Mouse (Mus musculus) embryo, embryonic 10 days (tissue): ENCODE data around the gene Cobl.

Source experiments
- DNase-seq: peaks from one replicate; pipeline ENCODE4 v3.0.0-alpha.2; 2015; ENCODE audit warnings: low spot score

The Cobl gene

DNA sequence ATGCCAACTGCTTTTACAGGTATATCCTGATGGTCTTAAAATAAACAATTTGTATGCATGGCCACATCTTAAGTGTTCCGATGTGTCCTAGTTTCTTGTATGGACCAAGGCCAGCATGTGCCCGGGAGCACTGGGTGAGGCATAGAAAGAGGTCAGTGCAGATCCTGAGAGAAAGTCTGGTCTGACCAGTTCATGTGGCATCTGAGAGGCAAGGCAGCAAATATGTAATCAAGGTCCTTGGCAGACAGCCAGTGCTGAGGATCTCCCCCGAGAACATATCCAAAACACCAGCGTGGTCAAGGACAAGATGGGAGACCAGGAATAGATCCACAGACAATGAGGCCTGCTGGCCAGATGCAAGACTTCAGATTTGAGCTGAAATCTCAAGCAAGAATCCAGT lies 81.8 kb downstream of the Cobl start:
- DNase-seq = no peak

DNA sequence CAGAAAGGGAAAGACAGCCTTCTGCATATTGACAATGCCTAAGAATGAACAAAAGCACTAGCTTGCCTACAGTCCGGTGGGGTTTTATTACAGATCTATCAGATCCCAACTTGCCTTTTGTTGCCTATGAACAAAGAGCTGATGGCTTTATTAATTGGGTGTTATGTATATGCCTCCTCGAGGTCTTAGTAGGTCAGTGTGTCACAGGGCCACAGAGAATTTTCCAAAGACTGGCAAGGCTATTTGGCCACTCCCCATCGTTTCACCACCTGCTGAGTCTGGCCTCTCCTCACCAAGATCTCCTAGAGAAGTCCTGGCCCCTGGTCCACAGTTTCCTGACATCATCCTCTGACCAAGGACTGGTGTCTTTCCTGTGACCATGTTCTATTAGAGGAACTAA lies 83.7 kb downstream of the Cobl start:
- DNase-seq = no peak

DNA sequence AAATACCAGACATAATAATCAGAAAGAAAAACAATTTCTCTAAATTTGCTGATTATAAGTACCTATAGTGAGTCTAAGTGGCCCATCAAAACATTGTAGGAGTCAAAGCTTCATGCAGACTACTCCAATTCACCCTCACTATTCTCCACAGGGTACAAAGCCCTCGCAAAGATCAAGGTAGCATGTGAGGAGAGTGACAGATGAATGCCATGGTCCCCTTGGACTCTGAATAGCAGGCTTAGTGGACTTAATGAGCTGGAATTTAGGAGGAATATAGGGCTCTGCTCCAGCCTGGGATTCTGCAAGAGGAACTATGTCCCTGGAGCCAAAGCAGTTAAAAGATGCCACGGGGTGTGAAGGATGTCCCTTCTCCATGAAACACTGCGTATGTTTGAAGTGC lies 88.1 kb downstream of the Cobl start:
- DNase-seq = peak; percentile 53

DNA sequence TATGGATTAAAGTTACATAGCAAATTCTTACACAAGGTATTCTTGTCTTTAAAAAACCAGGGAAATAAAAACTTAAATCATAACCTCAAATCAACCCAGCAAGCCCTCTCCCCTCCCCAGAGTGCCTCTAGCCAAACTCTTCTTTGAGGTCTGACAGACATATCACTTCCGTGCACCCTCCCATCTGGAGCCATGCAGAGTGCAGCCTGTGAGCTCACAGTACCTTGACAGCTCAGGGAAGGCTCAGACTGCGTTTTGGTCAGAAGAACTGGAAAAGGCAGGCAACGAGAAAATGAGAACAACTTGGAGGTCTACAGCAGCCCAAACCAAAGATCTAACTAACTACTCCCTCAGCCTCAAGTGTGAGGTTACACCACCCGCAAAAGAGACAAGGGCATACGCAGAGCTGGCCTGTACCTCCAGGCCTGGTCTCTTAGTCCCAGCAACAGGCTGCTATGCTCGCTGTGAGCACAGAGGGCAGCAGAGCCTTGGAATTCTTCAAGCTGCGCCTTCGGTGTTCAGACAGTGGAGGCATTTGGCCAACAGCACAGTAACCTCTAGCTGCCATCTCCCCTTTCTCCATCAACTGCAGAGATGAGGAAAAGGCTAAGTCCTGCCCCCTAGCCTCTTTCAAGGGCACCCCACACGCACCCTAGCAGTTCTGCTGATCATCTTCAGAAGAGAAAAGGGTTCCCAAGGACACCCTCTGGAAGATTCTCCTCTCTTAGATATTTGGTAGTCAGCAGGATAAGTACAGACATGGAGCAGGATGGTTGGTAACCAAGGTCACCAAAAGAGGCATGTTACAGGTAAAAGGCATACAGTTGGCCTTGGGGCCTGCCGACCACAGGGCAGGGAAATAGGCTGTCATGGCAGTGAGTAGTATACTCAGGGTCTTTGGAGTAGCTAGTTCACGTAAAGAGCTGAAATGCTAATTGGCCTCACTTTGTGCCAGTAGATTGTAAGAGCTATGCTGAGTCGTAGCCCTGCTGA lies 91.4 kb downstream of the Cobl start:
- peak; percentile 86 for DNase-seq

DNA sequence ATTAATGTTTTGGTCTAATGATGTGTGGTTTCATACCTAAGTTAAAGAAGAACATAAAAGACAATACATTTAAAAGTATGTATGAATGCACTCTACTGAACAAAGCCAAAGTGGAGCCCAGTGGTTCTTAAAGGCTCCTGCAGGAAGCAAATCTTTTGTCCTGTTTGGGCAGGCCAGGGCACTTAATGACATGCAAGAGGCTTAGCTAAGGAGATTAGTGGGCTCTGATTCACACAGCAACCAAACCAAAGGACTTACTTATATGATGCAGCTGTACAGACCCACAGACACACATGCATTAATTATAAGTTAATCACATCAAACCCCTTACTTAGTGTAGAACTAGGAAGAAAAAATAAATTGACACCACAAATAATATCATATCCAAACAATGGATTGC lies 93.8 kb downstream of the Cobl start:
- peak; percentile 33 for DNase-seq

DNA sequence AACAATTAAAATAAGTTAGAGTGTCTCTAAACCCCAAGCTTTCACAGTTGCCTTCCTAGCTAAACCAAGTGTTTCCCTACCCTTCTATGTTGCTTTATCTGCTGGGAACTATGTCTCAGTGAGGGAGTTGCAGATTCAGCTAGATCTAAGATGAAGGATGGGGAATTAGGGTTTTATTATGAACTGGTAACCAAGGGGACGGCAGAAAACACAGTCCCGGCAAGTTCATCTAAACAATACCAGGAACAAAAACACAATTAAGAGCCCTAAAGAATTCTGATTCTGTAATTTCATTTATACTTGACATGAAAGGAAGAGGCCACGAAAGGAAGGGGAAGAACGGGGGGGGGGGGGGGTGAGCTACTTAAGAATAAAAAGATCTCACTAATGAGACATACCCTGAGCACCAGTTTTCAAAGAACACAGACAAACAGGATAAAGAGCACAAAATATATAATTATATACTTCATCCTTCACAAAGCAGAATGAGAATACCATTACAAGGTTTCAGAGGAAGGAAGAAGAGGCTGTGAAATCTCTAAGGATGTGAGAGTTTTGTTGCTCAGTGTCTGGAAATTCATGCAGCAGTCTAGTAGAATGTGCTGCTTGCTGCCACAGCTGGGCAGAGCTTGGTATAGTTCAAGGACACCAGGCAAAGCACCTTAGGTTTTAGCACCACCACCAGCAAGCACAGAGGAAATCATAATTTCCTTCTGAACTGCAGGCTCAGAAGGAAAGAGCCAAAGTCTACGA lies 97.2 kb downstream of the Cobl start:
- DNase-seq = no peak

DNA sequence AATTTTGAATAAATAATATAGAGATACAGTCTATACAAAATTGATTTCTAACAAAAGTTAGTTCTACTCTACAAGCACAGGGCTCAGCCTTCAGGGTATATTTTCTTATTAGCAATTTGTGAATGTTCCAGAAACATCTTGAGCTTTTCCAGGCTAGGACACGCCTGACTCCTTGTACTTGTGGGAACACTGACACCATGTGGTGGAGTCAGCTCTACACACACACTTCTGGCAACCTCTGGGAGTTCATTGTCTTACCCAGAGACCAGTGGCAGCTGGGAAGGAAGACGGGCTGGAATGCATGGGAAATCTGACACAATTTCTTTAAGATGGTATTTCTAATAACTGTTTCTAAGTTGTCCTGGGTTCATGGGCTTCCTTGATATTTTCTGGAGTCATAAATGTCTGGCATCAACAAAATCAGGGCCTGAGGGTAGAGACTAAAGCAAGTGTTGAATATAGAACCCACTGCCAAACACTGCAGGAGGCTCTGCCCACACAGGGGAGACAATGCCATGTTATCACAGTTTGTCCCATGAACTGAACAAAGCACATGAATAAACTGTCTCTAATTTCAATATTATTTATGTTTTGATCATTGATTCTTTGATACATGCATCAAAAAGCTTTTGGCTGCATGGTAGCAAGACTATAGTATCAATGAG lies 105.3 kb downstream of the Cobl start:
- DNase-seq = peak; percentile 83

DNA sequence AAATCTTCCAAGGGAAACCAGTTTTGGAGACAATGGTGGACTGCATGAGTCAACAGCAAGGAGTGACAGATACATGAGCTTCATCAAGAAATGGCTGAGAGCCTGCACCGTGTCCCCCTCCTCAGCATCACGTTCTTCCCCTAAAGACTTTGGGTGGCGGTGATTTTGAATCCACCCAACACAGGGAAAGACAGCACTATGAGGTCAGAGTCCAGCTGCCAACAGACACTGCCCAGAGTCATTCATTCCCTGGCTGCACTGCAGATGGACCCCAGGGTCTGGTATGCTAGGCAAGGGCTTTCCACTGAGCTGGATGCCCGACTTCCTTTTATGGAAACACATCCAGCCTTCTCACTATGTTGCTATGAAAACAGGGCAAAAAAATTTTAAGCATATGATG lies 106.2 kb downstream of the Cobl start:
- DNase-seq = no peak

DNA sequence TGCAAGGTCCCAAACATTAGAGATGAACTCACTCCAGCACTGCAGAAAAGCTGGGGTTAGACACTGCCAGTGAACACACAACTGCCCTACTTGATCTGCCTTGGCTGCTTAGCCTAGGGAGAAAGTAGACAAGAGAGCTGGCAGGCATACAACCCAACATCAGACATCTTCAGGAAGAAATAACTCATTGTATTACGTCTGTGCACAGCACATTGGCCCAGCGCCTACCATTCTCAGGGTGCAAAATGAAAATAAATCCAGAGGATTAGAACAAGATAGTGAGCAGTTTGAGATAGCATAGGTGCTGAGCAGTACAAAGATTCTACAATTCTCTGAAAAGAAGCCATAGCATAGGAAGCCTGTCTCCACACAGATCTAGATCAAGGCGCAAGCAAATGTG lies 109.1 kb downstream of the Cobl start:
- DNase-seq = no peak

DNA sequence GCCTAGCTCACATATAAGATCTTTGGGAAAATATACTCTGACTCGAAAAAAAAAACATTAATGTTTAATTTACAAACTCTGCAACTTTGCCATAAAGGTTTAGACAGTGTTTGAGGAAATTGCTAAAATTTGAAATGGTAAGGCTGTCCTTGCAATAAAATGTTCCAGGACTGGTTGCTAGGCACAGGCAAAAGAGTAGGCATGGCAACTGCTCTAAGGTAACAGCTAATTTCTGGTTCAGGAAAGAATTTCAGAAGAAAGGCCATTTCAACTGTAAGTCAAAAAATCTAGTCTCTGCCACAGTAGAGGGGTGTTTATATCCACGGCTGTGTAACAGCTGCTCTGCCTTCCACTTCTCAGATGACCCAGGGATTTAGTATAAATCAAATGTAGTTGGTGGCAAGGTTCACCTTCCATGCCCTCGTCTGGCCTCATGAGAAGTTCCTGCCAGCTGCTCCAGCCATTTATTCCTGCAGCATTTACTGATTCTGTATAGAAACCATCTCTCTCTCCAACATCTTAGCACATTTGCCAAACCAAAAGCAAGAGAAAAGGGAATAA lies 113.7 kb downstream of the Cobl start:
- no peak for DNase-seq

DNA sequence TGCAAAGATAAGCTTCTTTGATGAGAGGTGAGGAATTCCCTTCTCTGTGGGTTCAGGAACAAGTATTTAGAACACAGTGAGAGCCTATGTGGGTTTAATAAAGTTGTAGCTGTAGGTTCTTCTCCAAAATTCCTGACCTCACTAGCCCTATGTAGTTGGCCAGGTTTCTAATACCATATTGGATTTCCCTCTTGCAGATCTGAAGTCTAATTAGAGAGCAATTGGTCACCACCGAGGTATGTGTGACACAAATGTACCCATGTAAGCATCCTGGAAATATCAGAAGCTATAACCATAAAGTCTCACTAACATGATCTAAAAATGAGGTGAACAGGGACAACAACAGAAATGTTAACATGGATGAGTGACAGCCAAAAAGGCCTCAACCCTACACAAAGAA lies 114.7 kb downstream of the Cobl start:
- DNase-seq = no peak

DNA sequence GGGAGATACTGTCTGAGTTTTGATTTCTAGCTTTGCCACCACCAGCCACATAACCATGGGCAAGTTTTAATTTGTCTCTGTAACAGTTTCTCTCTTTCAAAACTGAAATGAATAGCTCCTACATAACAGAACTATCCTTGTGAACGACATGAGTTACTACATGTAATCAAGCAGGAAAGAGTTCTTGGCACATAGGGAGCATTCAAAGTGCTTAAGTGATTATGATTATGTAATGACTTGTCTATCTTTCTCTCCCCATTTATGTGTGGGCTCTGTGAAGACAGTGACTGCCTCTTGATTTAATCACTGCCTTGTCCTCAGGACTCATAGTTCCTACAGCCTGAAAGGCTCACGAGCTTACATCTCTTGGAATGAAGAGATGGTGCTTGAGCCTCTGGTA lies 118.3 kb downstream of the Cobl start:
- no peak for DNase-seq

DNA sequence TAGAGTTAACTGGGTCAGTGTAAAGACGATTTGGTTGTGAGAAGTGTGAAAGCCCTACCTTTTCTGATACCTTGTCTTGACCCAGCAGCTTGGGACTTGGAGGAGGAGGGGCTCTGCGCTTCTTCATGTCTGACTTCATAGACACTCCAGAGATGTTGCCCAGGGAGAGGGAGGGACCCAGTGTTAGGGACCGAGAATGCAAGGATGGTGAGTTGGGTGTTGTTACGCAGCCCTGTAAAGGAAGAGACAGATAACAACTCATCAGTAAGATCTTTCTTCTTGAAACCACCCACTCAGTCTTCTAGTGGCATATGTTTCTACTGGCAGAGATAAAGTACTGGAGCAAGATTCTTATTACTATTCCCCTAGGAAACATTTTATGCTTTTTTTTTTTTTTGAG lies 121.1 kb downstream of the Cobl start:
- DNase-seq = no peak

DNA sequence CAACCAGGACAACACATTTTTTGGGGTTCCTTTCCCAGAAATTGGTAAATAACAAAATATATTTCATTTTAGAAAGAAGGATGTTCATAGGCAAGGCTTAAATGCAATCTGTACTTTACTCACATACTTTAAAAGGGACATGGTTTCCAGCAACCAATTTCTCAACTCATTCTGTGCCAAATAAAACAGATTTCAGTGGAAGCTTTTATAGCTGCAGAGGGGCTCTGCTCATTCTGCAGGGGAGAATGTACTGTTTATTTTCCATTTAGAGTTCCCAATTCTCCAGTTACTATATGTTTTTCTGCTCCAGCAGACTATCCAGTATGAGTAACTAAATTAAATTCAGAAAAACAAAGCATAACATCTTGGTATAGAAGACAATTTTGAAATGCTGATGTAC lies 124.1 kb downstream of the Cobl start:
- no peak for DNase-seq

DNA sequence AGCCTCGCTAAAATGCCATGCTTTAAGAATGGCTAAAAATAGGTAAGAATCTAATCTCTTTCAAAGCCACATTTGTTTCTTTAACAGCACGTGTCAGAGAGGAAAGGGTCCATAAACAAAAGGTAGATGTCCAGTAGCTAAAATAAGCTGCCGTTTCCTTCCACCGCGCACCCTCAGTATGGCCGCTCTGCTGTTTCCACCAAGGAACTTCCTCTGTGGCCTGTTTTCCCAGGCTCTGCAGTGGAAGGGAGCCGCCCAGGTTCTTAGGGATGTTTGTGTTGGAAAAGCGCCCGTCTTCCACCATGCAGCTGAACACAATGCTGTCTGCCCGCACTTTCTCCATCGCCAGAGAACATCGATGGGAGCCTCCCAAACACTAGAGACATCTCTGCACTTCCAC lies 128.6 kb downstream of the Cobl start:
- peak; percentile 9 for DNase-seq

DNA sequence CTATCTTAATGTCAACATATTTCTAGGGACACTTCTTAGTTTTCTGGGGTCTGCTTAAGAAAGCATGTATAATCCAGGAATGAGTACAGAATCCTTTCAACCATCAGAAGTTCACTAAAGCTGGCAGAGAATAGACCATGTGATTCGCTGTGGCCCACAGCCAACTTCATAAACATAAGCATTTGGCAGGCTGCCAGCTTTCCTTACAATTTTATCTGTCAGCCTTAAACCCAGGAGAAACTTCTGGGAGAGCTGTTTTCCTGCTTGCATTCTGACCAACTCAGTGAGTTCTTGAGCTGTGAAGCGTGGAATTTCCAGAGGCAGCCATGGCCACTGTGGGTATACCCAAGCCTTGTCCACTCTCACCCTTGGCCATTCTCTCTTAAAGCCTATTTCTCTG lies 132.8 kb downstream of the Cobl start:
- no peak for DNase-seq

DNA sequence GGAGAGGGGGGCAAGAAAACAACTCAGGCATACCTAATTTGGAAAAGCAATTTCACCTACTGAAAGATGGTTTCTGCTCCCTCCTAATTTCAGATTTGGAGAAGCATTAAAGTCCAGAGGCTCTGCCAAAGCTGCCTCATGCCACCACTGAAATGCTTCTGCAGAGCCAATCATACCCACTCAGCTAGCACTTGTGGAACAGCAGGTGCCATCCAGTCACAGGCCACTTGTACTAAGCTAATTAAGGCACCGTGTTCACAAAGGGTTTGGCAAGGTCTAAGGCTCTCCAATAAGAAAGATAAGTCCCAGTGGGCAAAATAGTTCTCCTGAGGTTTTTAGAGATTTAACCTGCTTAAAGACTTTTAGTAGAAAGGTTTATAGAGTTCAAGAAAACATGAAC lies 143.3 kb downstream of the Cobl start:
- DNase-seq = no peak

DNA sequence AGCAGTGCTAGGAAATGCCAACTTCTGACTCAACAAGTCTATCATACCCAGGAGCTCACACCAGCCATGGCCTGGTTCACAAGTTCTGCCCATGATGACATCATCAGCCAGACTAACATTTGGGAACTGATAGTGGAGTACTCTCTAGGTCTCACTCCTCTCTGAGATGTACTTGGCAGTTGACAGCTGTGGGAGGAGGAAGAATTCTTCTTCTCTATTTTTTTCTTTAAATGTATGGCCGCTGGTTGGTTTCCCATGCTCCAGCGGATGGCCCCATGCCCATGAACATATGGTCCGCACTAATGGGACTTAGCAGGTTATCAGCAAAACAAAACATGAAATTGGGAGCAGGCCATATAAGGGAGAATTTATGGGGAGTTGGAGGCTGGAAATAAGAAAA lies 145.4 kb downstream of the Cobl start:
- DNase-seq = no peak

DNA sequence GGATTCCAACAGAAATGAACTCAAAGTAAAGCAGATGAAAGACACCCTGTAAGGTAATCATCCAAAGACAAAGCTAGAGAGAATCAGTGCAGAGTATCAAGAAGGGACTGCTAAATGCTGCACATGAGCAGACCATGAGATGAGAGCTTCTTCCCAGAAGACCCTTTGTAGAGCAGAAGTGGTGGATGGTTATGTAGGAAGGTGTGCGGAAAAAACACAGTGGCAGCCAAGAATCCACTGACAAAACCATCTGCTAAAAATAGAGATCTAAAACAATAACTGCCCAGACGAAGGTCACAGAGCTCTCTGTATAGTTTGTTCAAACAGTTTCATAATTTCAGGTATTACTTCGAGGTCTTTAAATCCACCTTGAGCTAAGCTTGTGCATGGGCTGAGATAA lies 149.1 kb downstream of the Cobl start:
- DNase-seq = no peak

DNA sequence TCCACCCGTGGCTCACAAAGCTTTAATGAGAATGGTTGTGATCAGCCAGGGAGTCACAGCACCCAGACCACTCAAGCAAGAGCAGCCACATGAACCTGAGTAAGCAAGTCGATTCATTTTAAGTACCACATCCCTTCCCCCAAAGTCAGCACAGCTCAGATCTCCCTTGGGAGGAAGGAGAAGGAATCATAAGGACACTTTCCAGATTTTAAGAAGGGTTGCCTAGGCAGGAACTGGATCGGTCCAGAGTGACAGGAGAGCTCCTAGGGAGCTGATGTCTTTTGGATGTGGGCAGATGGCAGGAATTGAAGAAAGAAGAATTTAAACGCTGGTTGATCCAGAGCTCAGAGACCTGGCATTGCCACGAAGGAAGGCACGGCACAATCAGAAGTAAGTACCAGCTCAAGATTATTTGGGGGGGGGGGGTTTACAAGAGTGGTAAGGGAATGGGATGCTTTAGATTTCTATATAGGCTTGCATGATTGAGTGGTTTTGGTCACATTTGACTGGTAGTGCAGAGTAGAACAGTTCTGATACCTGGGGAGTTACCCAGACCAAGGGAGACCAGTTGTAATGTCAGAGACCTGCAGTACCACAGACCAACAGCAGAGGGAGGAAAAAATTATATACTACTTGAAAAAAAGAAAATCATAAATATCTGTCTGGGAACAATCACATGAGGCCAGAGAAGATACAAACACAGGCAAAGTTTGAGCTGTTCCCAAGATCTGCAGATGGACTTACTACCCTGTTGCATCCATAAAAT lies 150.3 kb downstream of the Cobl start:
- peak; percentile 9 for DNase-seq

DNA sequence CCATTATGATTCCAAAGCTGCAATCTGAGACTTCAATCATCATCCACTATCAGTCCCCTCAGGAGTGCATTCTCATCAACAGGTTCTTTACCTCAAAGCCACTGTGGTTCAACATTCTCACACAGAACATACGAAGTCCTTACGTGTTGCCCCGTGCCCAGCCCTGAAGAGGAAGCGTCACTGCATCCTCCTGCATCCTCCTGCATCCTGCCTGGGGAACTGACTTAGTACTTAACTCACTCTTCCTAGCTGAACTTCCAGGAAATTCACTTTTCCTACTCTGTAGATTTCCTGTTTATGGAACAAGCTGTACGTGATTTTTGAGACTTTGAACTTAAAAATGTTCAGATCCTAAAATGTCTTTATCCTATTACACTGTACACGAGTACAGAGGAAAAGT lies 153.3 kb downstream of the Cobl start:
- no peak for DNase-seq
